Mouse (Mus musculus): ENCODE data around the gene Car6.

- TF ChIP-seq POLR2A (IDR thresholded peaks at IDR 0.05; ENCODE audit: borderline replicate concordance, extremely low read depth, low read depth, low read length) (no peak), CTCF (IDR thresholded peaks at IDR 0.05; ENCODE audit: insufficient read depth, low read length) (no peak)
Observed at GRCm38 (mm10) chr4:150220584-150220983, 19.5 kb upstream of the Car6 start.

Data from lung, adult 2 months (tissue).